Mouse (Mus musculus): ENCODE measurements around the gene Ap1b1. TPM values are rescaled to one million over a fixed set of nuclear protein-coding genes. Genes with fewer than 3 reads are reported as not detected.
A peak's percentile ranks its signal among the peaks of the same experiment; 100 is the strongest.

Ap1b1 gene
- 53.8 and 54.2 TPM in 2 replicates for polyA plus RNA-seq (2014; fragmentation: Nextera tagmentation; extraction: Ambion mirVana)

DNA sequence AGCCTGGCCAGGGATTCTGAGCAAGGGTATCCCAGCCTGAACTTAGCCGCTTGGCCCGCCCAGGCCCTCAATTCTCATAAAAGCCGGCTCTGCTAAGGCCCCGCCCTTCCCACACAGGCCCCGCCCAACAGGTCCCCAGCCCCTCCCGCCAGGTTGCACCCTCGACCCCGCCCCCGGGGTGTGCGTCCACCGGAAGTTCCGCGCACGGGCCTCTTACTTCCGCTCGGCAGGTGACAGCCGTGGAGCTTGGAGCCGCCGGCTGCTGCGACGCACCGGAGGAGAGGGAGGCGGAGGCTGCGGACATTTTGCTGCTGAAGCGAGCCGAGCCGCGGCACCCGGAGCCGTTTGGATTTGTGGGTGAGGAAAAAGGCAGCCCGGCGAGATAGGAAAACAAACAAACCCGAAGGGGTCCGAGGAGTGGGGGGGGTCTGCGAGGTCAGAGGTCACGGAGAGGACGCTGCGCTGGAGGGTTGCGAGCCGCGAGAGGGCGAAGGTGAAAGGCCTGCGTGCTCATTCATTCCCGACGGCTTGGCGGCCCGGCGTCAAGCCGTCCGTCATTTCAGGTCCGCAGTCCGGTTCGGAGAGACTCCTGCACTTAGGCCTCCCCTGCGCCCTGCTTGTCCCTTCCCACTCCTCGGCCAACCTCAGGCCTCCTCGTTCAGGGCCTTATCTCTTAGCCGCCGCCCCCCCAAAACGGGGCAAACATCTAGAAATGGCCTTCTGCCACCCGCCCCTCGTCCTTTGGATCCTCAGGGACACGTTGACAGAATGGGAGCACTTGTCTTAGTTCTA, at the start of gene Ap1b1:
Gene Ap1b1, plus strand, starts transcription at position 130 of the 792 bp plus-strand sequence.
- ATAC-seq (ENCODE audit: insufficient number of reproducible peaks, insufficient read depth, low FRiP score, low read depth): peak; percentile 93
- peak within 1 kb of the TSS; percentile 21; the same call in 1 of the 2 replicates for H3K27ac ChIP-seq (ENCODE audit: low read length)
- H3K9ac ChIP-seq (replicated peaks; ENCODE audit: low read depth, low read length): peak within 1 kb of the TSS; percentile 60
- H3K36me3 ChIP-seq (ENCODE audit: control insufficient read depth, insufficient read depth, low read length): no peaks in the 10 kb centered on the region
- peak within 1 kb of the TSS; percentile 95 for H3K4me2 ChIP-seq (replicated peaks; ENCODE audit: low read depth, low read length)
- WGBS: under 1% methylated on average over 62 of the region's 62 CpGs
- no peaks in the 10 kb centered on the region for H3K9me3 ChIP-seq (ENCODE audit: control insufficient read depth, low read depth, low read length)
- peak within 1 kb of the TSS; percentile 83 for H3K4me3 ChIP-seq (ENCODE audit: low read depth, low read length)
- H3K27me3 ChIP-seq (ENCODE audit: control insufficient read depth, insufficient read depth, low read length): no peaks in the 10 kb centered on the region
- peaks cover 11% of the 10 kb centered on the region; the same call in 1 of the 2 replicates for H3K4me1 ChIP-seq (ENCODE audit: control insufficient read depth, insufficient read depth, low read length)

DNA sequence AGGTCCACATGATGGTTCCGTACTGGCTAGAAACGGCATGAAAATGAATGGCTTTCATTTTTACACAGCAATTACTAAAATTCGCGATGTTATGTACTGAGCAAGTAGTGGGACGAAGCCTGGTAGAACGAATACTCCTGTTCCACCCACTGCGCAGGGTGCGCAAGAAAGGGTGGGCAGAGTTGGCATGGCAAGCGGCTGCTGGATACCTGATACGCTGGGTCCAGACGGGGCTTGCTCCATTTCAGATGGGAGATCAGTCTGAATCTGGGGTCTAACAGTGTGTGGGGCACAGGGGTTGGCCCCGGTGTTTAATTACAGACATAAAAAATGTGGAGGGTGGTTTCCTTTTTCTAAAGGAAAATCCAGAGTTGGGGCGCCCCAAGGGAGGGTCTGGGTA, 40.1 kb upstream of the Ap1b1 start:
- H3K36me3 ChIP-seq (ENCODE audit: control insufficient read depth, insufficient read depth, low read length): no peaks in the 10 kb centered on the region
- peaks cover 44% of the 10 kb centered on the region for H3K27me3 ChIP-seq (ENCODE audit: control insufficient read depth, insufficient read depth, low read length)
- no peaks in the 10 kb centered on the region for H3K9me3 ChIP-seq (ENCODE audit: control insufficient read depth, low read depth, low read length)
- no peak overlapping the region for H3K9ac ChIP-seq (replicated peaks; ENCODE audit: low read depth, low read length)
- peak overlapping the region; percentile 83 for H3K4me2 ChIP-seq (replicated peaks; ENCODE audit: low read depth, low read length)
- no peak overlapping the region for H3K27ac ChIP-seq (ENCODE audit: low read length)
- WGBS: 46% methylated on average over 13 of the region's 13 CpGs
- peak overlapping the region; percentile 46 for H3K4me3 ChIP-seq (ENCODE audit: low read depth, low read length)
- ATAC-seq (ENCODE audit: insufficient number of reproducible peaks, insufficient read depth, low FRiP score, low read depth): no peak
- peaks cover 7% of the 10 kb centered on the region; the same call in 1 of the 2 replicates for H3K4me1 ChIP-seq (ENCODE audit: control insufficient read depth, insufficient read depth, low read length)

DNA sequence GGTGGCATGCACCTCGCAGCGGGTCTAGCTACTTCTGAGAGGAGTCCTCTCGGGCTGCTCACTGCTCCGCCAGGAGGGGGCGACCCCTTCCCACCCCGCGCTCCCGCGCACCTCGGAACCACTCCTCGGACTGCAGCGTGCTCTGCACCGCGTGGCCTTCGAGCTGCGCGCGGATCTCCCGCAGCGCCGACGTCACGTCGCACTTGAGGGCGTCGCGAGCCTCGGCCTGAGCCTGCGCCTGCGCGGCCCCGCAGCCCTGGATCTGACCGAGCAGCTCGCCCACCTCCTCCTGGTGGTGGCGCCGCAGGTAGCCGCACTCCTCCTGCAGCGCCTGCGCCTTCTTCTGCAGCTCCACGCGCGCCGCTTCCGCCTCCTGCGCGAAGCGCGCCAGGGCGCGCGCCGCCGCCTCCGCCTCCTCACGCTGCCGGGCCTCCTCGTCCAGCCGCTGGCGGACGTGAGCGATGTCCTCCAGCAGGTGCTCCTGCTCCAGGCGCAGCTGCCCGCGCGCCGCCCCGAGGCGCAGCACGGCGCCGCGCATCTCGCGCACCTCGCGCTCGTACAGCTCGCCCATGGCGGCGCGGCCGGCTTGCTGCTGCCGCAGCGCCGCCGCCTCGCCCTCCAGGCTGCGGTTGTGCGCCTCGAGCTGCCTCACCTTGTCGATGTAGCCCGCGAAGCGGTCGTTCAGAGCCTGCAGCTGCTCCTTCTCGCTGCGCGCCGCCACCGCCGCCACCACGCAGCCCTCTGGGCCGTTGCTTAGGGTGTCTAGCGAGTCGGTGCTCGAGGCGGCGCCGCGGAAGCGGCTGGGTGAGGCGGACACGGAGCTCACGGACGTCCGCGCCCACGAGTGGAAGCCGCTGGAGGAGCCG, 39.4 kb upstream of the Ap1b1 start:
- ATAC-seq (ENCODE audit: insufficient number of reproducible peaks, insufficient read depth, low FRiP score, low read depth): peak; percentile 80
- no peak overlapping the region; the same call in 1 of the 2 replicates for H3K9ac ChIP-seq (replicated peaks; ENCODE audit: low read depth, low read length)
- no peaks in the 10 kb centered on the region for H3K36me3 ChIP-seq (ENCODE audit: control insufficient read depth, insufficient read depth, low read length)
- no peak overlapping the region for H3K27ac ChIP-seq (ENCODE audit: low read length)
- peak overlapping the region; percentile 83 for H3K4me2 ChIP-seq (replicated peaks; ENCODE audit: low read depth, low read length)
- H3K4me3 ChIP-seq (ENCODE audit: low read depth, low read length): peak overlapping the region; percentile 46
- H3K27me3 ChIP-seq (ENCODE audit: control insufficient read depth, insufficient read depth, low read length): peaks cover 46% of the 10 kb centered on the region
- no peaks in the 10 kb centered on the region for H3K9me3 ChIP-seq (ENCODE audit: control insufficient read depth, low read depth, low read length)
- WGBS: under 1% methylated on average over 112 of the region's 120 CpGs
- H3K4me1 ChIP-seq (ENCODE audit: control insufficient read depth, insufficient read depth, low read length): peaks cover 7% of the 10 kb centered on the region; the same call in 1 of the 2 replicates

DNA sequence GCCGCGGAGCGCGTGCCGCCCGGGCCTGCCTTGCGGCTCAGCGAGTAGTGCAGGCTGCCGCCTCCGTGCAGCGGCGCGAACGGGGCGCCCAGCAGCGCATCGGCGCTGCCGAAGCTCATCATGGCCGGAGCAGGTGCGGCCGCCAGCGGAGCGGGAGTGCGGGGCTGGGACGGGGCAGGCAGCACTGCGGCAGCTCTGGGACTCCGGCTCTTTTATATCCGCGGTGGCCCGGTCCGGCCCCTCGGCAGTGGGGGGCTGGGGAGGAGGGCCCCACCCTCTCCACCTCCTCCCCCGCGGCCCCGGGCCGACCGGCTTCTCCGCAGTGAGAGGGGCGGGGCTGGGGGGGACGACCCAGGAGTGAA, 38.8 kb upstream of the Ap1b1 start, which contains the start of gene Nefh:
Gene Nefh, minus strand, starts transcription at position 252 of the 362 bp plus-strand sequence.
- peak within 1 kb of the TSS; percentile 83 for H3K4me2 ChIP-seq (replicated peaks; ENCODE audit: low read depth, low read length)
- H3K4me1 ChIP-seq (ENCODE audit: control insufficient read depth, insufficient read depth, low read length): peaks cover 7% of the 10 kb centered on the region; the same call in 1 of the 2 replicates
- no peak for ATAC-seq (ENCODE audit: insufficient number of reproducible peaks, insufficient read depth, low FRiP score, low read depth)
- peaks cover 48% of the 10 kb centered on the region for H3K27me3 ChIP-seq (ENCODE audit: control insufficient read depth, insufficient read depth, low read length)
- H3K27ac ChIP-seq (ENCODE audit: low read length): no peak within 1 kb of the TSS
- H3K9me3 ChIP-seq (ENCODE audit: control insufficient read depth, low read depth, low read length): no peaks in the 10 kb centered on the region
- WGBS: 2% methylated on average over 38 of the region's 41 CpGs
- H3K36me3 ChIP-seq (ENCODE audit: control insufficient read depth, insufficient read depth, low read length): no peaks in the 10 kb centered on the region
- H3K4me3 ChIP-seq (ENCODE audit: low read depth, low read length): peak within 1 kb of the TSS; percentile 46
- H3K9ac ChIP-seq (replicated peaks; ENCODE audit: low read depth, low read length): no peak within 1 kb of the TSS; the same call in 1 of the 2 replicates

DNA sequence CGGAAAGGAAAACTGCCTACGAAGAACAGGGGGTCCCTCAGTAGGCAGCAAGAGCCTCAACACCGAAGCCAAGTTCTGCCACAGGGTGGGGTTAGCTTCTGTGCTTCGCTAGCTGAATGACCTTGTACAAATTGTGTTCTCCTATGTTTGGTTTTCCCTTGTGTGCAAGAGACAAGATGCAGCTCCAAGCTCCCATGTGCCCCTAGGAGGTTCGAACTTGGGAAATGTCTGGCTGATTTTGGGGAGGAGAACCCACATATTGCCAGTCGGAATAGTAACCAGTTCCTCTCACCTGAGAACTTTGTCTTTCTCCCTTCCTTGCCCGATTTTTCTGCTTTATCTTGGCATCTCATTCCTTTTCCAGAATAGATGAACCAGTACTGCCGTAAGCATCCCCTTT, 37.8 kb upstream of the Ap1b1 start:
- 35% methylated on average over 8 of the region's 8 CpGs for WGBS
- Histone ChIP-seq H3K9me3 (ENCODE audit: control insufficient read depth, low read depth, low read length) (no peaks in the 10 kb centered on the region), H3K4me3 (ENCODE audit: low read depth, low read length) (no peak overlapping the region), H3K9ac (replicated peaks; ENCODE audit: low read depth, low read length) (no peak overlapping the region), H3K36me3 (ENCODE audit: control insufficient read depth, insufficient read depth, low read length) (no peaks in the 10 kb centered on the region), H3K4me2 (replicated peaks; ENCODE audit: low read depth, low read length) (no peak overlapping the region), H3K27me3 (ENCODE audit: control insufficient read depth, insufficient read depth, low read length) (peaks cover 48% of the 10 kb centered on the region), H3K4me1 (ENCODE audit: control insufficient read depth, insufficient read depth, low read length) (peaks cover 7% of the 10 kb centered on the region; the same call in 1 of the 2 replicates), H3K27ac (ENCODE audit: low read length) (no peak overlapping the region)
- no peak for ATAC-seq (ENCODE audit: insufficient number of reproducible peaks, insufficient read depth, low FRiP score, low read depth)

DNA sequence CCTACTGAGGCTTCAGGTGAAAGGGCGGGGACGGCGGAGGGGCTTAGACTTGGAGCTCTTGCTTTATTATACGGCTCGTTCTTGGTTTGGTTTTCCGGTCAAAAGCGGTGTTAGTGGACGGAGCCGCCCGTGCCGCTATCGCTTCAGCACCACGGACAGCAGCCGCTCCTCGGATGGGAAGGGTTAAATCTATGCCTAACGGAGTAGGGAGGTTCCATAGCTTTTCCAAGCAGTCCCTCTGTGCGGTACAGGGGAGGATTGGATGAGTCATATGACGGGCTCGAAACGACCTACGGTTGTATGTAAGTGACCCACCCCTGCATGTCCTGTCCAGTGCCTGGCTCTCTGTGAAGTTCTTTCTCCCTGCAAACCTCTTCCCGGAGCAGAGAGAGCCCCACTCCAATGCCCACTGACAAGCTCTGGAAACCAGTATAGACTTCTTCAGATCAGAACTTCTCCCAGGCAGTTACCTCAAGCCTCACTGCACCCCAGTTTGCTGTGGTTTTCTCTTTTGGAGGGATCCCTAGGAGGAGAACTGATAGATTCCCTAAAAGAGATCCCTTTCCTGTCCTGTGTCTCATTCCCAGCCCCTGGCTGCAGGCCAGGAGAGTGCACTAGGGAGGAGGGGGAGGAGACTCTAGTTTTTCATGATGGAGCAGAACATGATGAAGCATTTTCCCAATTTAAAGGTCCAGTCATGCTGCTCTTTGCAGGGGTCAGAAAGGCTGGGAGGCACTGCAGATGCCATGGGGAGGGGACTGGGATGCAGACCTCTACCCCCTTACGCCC, 37.2 kb upstream of the Ap1b1 start:
- 0 out of 2 replicates have a peak, but pooled peaks have one; percentile 9 for ATAC-seq (ENCODE audit: insufficient number of reproducible peaks, insufficient read depth, low FRiP score, low read depth)
- peaks cover 48% of the 10 kb centered on the region for H3K27me3 ChIP-seq (ENCODE audit: control insufficient read depth, insufficient read depth, low read length)

DNA sequence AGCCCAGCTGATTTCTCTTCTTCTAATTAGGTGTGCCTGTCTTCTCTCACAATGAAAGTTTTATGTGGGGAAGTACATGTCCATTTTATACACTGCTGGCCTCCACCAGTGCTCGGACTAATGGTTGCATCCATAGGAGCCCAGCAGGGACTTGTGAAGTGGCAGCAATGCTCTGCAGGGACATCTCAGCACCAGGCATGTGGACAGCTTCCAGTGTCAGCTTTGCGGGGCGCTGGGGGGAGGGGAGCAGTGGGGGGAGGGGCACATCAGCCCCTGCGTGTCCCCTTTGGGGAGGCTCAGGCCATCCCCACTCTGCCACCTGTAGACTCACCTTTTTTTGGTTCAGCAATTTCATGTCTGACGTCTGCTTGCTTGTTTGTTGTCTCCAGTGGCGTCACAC, 33.2 kb upstream of the Ap1b1 start:
- Histone ChIP-seq H3K9me3 (ENCODE audit: control insufficient read depth, low read depth, low read length) (no peaks in the 10 kb centered on the region), H3K4me1 (ENCODE audit: control insufficient read depth, insufficient read depth, low read length) (no peaks in the 10 kb centered on the region), H3K36me3 (ENCODE audit: control insufficient read depth, insufficient read depth, low read length) (no peaks in the 10 kb centered on the region), H3K4me2 (replicated peaks; ENCODE audit: low read depth, low read length) (no peak overlapping the region), H3K27me3 (ENCODE audit: control insufficient read depth, insufficient read depth, low read length) (peaks cover 18% of the 10 kb centered on the region), H3K4me3 (ENCODE audit: low read depth, low read length) (no peak overlapping the region), H3K27ac (ENCODE audit: low read length) (no peak overlapping the region), H3K9ac (replicated peaks; ENCODE audit: low read depth, low read length) (no peak overlapping the region)
- WGBS: 2% methylated on average over 6 of the region's 6 CpGs
- ATAC-seq (ENCODE audit: insufficient number of reproducible peaks, insufficient read depth, low FRiP score, low read depth): no peak

More for the DNA sequence above, 37.2 kb upstream of the Ap1b1 start:
- Histone ChIP-seq H3K9me3 (ENCODE audit: control insufficient read depth, low read depth, low read length) (no peaks in the 10 kb centered on the region), H3K4me1 (ENCODE audit: control insufficient read depth, insufficient read depth, low read length) (peaks cover 7% of the 10 kb centered on the region; the same call in 1 of the 2 replicates), H3K27ac (ENCODE audit: low read length) (no peak overlapping the region), H3K9ac (replicated peaks; ENCODE audit: low read depth, low read length) (no peak overlapping the region), H3K4me3 (ENCODE audit: low read depth, low read length) (no peak overlapping the region), H3K4me2 (replicated peaks; ENCODE audit: low read depth, low read length) (no peak overlapping the region), H3K36me3 (ENCODE audit: control insufficient read depth, insufficient read depth, low read length) (no peaks in the 10 kb centered on the region)
- 4% methylated on average over 23 of the region's 23 CpGs for WGBS
